Mouse (Mus musculus) liver, adult (tissue): ENCODE results near the gene Tcf3.

Source experiments
- GATA4 ChIP-seq: IDR thresholded peaks from 2 replicates; pipeline ENCODE4 v1.6.1; 2014; ENCODE audit warnings: mild to moderate bottlenecking, low read length; ENCODE audit not compliant: insufficient replicate concordance

Gene Tcf3

GRCm38 (mm10) chr10:80385811-80386734 is 47.4 kb downstream of the Tcf3 start:
- no peak for TF ChIP-seq GATA4

DNA sequence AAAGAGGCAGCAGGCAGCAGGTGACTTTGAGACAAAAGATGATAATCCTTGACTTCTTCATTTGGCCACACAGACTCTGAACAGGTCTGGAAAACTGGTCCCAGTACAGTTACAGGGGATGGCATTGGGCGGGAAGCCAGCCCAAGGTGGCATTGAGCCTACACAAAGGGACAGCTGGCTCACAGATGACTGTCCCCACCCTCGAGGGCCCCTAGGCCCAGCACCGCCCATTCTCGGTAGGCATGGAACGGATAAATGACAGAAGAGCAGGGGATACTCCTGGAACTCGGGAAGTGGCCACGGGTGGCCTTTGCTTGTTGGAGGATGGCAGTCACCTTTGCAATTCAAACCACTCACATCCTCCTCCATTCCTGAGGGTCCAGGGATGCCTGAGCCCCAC is 48.1 kb downstream of the Tcf3 start:
- no peak for TF ChIP-seq GATA4

DNA sequence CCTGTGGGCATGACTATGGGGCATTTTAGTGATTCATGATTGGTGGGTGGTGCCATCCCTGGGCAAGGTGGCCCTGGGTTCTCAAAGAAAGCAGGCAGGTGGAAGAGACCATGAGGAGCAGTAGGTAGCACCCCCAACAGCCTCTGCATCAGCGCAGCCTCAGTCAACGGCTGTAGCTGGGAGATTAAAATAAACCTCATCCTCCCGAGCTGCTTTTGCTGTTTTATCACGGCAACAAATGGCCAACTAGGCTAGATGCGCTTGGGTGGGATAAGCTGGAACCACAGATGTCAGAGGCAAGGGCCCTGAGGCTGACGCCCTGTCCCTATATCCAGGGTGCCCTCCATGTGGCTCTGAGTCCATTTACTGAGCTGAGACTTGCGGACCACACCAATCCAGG is 48.7 kb downstream of the Tcf3 start:
- no peak for TF ChIP-seq GATA4

- no peak for TF ChIP-seq GATA4
Measured at GRCm38 (mm10) chr10:80384115-80384639, 49.3 kb downstream of the Tcf3 start.

DNA sequence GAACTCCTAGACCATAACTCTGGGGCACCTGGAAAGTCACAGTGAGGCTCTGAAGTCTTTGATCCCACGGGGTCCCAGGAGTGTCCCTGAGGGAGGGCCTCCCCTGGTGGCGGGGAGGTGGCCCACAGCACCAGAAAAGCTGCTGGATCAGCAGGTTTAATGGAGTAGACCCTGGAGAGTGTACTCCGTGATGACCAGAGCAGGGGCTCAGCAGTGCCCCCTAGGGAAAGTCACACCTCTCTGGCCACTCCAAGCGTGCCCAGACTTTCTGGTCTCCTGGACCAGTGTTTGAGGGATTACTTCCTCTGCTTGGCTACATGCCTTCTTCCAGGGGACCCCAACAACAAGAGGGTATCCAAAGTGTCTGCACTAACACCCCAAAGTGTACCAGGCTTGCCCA is 50.0 kb downstream of the Tcf3 start:
- no peak for TF ChIP-seq GATA4

DNA sequence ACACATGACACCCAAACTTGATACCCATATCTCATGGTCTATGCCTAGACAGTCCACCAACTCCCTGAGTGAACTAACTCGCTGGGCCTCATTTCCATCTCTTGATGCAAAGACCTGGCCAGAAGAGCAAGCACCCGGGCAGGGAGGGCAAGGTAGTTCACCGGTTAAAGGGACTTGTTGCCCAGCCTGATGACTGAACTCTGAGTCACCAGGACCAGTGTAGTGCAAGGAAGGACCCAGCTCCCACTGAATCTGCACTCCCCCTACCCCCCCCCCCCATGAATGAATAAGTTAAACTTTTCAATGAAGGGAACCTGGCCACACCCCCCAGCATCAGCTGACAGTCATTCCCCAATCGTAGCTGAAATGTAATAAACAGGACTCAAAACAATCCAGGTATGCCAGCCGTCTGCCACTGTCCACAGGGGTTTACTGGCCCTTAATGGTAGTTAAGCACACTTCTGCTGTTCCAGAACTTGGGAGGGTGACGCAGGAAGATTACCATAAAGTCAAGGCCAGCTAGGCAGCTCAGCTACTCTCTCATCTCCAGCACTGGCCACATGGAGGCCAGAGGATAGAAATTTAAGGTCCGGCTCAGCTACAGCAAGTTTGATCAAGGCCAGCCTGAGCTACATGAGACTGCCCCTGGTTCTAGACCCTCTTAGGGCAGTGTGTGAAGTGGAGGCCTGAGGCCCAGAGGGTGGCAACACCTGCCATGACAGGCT is 50.6 kb downstream of the Tcf3 start:
- TF ChIP-seq GATA4: no peak

DNA sequence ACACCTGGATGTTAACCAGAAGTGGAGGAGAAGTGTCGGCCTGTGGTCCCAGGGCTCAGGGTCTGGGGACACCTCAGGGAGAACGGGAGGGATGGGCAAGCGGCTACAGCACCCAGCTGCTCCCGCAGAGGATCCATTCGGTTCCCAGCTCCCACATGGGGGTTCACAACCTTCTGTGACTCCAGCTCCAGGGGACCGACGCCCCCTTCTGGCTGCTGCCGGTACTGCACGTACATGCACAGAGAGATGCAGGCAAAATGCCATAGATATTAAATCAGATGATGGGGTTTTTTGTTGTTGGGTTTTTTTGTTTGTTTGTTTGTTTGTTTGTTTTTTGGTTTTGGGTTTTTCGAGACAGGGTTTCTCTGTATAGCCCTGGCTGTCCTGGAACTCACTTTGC is 55.7 kb downstream of the Tcf3 start:
- TF ChIP-seq GATA4: no peak

GRCm38 (mm10) chr10:80376160-80376559 is 57.3 kb downstream of the Tcf3 start:
- no peak for TF ChIP-seq GATA4

- no peak for TF ChIP-seq GATA4
Measured at GRCm38 (mm10) chr10:80374063-80374462, 59.4 kb downstream of the Tcf3 start.

- TF ChIP-seq GATA4: no peak
Measured at GRCm38 (mm10) chr10:80372706-80373105, 60.7 kb downstream of the Tcf3 start.

GRCm38 (mm10) chr10:80371983-80372382 is 61.5 kb downstream of the Tcf3 start:
- TF ChIP-seq GATA4: no peak

DNA sequence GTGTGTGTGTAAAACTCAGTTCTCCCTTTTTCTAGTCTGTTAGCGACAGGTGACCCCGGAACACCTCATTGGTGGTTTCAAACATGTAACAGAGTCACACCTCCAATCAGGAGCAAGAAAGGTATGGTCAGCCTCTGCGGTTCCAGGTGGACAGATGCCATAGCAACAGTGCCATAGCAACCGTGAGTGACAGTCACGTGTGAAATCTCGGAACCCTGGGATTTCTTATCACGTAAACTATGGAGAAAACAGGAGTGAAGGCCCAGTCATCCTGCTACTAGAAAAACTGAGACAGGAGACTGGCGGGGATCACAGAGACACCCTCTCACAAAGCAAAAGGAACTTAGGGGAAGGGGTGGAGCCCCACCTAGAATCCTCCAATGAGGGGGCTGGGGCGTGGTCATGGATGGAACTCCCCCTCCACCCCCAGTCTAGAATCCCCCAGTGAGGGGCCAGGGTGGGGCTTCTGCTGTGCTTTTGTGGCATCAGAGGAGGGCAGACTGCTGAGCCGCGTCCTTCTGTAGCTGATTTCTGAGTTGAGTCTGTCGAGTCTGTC is 62.0 kb downstream of the Tcf3 start:
- no peak for TF ChIP-seq GATA4

GRCm38 (mm10) chr10:80369995-80370747 is 63.3 kb downstream of the Tcf3 start:
- TF ChIP-seq GATA4: no peak

GRCm38 (mm10) chr10:80368392-80368791 is 65.1 kb downstream of the Tcf3 start:
- TF ChIP-seq GATA4: no peak

GRCm38 (mm10) chr10:80367954-80368353 is 65.5 kb downstream of the Tcf3 start:
- TF ChIP-seq GATA4: no peak
